Mouse (Mus musculus): ENCODE data around the gene Bclaf1. TPM values are rescaled to one million over a fixed set of nuclear protein-coding genes. Genes with fewer than 3 reads are reported as not detected.

The Bclaf1 gene
- polyA plus RNA-seq, 1 experiment from 2014 or later = 116 TPM

DNA sequence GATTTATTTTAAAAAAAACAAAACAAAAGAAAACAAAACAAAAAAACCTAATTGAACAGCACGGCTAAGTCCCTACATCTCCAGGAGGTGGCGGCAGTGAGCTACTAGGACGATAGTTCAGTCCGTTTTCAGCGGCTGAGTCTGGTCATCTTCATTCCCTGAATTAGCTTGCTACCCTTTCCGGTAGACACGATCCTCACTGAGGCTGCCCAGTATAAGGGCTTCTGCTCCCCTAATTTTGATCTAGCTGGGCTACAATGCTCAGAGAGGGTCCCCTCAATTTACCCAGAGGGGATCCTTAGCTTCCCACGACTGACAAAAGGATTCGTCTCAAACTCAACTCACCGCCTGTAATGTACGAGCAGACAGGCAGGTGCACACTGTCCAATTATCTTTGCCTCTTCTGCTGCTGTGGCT, 21.8 kb upstream of the Bclaf1 start:
- 20% methylated on average over 11 of the region's 11 CpGs for WGBS
- H3K27ac ChIP-seq = peak overlapping the region; percentile 72; the same call in 1 of the 2 replicates
- no peaks in the 10 kb centered on the region for H3K27me3 ChIP-seq (ENCODE audit: insufficient read depth, poor library complexity, severe bottlenecking)
- peak overlapping the region; percentile 45 for H3K4me3 ChIP-seq
- DNase-seq (ENCODE audit: low spot score) = peak; percentile 90
- no peaks in the 10 kb centered on the region for H3K9me3 ChIP-seq
- no peaks in the 10 kb centered on the region for H3K36me3 ChIP-seq
- peaks cover 19% of the 10 kb centered on the region for H3K4me1 ChIP-seq

- no peaks in the 10 kb centered on the region for H3K36me3 ChIP-seq
- WGBS = 74% methylated on average over 5 of the region's 5 CpGs
- H3K27ac ChIP-seq = no peak overlapping the region
- H3K4me1 ChIP-seq = peaks cover 4% of the 10 kb centered on the region
- no peaks in the 10 kb centered on the region for H3K27me3 ChIP-seq (ENCODE audit: insufficient read depth, poor library complexity, severe bottlenecking)
- no peak for DNase-seq (ENCODE audit: low spot score)
- H3K9me3 ChIP-seq = no peaks in the 10 kb centered on the region
- no peak overlapping the region for H3K4me3 ChIP-seq
Measured at GRCm38 (mm10) chr10:20295961-20296360, 16.3 kb upstream of the Bclaf1 start.

- no peak overlapping the region for H3K4me3 ChIP-seq
- no peaks in the 10 kb centered on the region for H3K9me3 ChIP-seq
- no peak for DNase-seq (ENCODE audit: low spot score)
- H3K27ac ChIP-seq = peak overlapping the region; percentile 88
- no peaks in the 10 kb centered on the region for H3K27me3 ChIP-seq (ENCODE audit: insufficient read depth, poor library complexity, severe bottlenecking)
- H3K36me3 ChIP-seq = no peaks in the 10 kb centered on the region
- WGBS = 29% methylated on average over 3 of the region's 3 CpGs
- H3K4me1 ChIP-seq = peaks cover 4% of the 10 kb centered on the region
Measured at GRCm38 (mm10) chr10:20298152-20298920, 13.9 kb upstream of the Bclaf1 start.

DNA sequence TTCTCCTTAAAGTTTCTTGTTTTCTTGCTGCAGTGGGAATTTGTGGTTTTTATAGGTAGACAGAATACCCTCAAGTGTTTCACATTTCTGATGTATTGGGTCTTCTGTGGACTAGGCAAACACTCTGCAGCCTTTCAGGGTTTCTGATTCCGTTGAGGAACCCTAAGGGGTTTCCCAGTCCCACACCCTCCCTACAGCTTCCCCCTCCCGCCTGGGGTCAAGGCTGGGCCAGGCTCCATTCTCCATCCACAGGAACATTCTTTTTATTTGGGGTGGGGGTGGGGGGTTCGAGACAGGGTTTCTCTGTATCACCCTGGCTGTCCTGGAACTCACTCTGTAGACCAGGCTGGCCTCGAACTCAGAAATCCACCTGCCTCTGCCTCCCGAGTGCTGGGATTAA, 13.2 kb upstream of the Bclaf1 start:
- Histone ChIP-seq H3K36me3 (no peaks in the 10 kb centered on the region), H3K27ac (peak overlapping the region; percentile 88), H3K27me3 (ENCODE audit: insufficient read depth, poor library complexity, severe bottlenecking) (no peaks in the 10 kb centered on the region), H3K4me3 (no peak overlapping the region), H3K9me3 (no peaks in the 10 kb centered on the region), H3K4me1 (peaks cover 4% of the 10 kb centered on the region)
- no peak for DNase-seq (ENCODE audit: low spot score)
- WGBS = 77% methylated on average over 5 of the region's 5 CpGs

DNA sequence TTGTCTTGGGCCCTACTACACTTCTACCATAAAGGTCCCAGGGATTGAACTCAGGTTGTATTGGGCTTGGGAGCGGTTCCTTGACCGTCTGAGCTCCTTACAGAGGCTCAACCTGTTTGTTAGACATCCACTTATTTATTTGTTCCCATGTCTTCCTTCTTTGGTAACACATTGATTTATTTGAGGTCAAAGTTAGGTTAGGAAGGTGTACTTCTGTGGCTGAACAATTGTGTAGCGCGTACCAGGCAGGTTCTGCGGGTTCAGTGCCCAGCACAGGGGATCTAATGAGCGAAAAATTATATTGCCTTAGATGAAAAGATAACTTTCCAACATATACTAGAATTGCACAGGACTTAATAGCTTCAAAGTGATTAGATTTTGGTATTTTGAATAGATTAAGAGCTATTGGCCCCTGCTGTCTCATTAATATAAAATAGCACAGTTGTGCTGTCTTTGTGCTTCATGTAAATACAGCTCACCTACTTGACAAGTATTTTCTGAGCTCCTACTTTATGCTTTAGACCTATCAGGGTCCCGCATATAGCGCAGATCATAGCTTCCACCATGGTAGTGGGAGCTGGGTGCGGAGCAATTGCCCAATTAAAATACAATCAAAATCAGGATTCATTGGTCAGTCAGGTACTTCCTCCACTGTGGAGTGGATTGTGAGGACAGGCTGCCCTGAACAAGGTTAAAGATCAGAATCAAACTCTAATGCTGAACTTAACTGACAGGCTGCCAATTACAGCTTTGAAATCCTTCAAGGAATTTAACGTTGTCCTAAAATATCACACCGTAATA, 1.1 kb upstream of the Bclaf1 start:
- WGBS = 50% methylated on average over 11 of the region's 11 CpGs
- Histone ChIP-seq H3K27me3 (ENCODE audit: insufficient read depth, poor library complexity, severe bottlenecking) (no peaks in the 10 kb centered on the region), H3K4me1 (peaks cover 14% of the 10 kb centered on the region), H3K9me3 (no peaks in the 10 kb centered on the region), H3K4me3 (peak overlapping the region; percentile 89), H3K27ac (peak overlapping the region; percentile 99), H3K36me3 (0 out of 2 replicates have a peak, but pooled peaks cover 5% of the 10 kb centered on the region)
- no peak for DNase-seq (ENCODE audit: low spot score)

DNA sequence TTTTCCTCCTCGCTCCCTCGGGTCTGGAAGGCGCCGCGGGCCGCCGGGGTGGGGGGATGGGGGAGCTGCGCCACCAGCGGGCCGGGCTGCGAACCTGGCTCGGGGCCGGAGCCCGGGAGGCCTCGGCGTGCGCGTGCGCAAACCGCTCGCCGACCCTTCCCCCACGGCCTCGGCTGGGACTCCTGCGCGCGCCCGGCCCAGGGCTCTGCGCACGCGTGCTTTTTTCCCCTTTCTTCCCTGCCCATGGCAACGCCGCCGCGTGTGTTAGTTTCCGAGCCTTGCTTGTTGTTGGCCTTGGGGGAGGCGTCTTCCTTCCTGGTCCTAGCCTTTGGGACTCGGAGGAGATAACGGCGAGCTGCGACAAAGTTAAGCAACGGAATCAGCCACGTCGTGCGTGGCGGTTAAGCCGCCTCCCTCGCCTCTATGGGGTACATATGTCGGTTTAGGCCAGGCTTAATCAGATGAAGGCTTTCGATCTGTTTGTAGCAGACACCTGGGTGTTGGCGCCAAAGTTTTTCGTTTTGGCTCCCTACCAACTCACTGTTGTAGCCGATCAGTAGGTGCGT, 550 bp downstream of the Bclaf1 start:
- H3K9me3 ChIP-seq = no peaks in the 10 kb centered on the region
- peaks cover 7% of the 10 kb centered on the region; the same call in 1 of the 2 replicates for H3K36me3 ChIP-seq
- H3K27ac ChIP-seq = peak overlapping the region; percentile 99
- H3K4me3 ChIP-seq = peak overlapping the region; percentile 89
- peaks cover 19% of the 10 kb centered on the region for H3K4me1 ChIP-seq
- DNase-seq (ENCODE audit: low spot score) = peak; percentile 93
- no peaks in the 10 kb centered on the region for H3K27me3 ChIP-seq (ENCODE audit: insufficient read depth, poor library complexity, severe bottlenecking)
- whole genome bisulfite sequencing = under 1% methylated on average over 54 of the region's 54 CpGs

DNA sequence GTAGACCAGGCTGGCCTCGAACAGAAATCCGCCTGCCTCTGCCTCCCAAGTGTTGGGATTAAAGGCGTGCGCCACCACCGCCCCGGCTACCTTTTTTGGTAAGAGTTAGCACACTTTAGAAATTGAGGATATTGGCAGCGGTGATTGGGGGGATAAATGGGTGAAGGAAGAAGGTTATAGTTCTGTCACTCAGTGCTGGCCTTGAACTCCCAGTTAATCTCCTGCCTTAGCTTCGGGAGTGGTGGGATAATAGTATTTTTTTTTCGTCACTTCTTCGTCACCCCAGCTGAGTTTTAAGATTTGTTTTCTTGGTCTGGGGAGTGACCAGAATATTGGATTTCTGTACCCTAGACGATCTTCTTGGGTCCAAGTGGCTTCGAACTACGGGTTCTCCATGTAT, 1.2 kb downstream of the Bclaf1 start:
- H3K4me3 ChIP-seq = peak overlapping the region; percentile 89
- peak overlapping the region; percentile 99; the same call in 1 of the 2 replicates for H3K27ac ChIP-seq
- no peak for DNase-seq (ENCODE audit: low spot score)
- peaks cover 11% of the 10 kb centered on the region for H3K36me3 ChIP-seq
- no peaks in the 10 kb centered on the region for H3K9me3 ChIP-seq
- WGBS = 36% methylated on average over 13 of the region's 13 CpGs
- H3K27me3 ChIP-seq (ENCODE audit: insufficient read depth, poor library complexity, severe bottlenecking) = no peaks in the 10 kb centered on the region
- peaks cover 19% of the 10 kb centered on the region for H3K4me1 ChIP-seq

DNA sequence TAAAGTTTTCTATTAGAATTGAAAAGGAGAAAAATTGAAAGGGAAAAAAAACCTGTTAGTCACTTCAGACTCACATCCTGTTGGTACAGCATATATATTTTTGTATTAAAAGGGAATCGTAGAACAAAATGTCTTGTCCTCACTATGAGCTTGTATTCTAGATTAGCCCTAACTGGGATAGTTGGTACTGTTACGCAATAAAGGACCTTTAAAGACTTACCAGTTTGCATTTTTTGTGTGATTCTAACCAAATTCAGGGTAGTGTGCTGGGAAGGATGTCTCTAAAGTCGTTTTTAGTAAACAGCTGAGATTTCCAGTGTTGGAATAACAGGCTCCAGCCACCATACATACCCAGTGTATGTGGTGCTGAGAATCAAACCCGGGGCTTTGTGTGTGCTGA, 1.7 kb downstream of the Bclaf1 start:
- Histone ChIP-seq H3K27ac (no peak overlapping the region), H3K4me3 (peak overlapping the region; percentile 89), H3K9me3 (no peaks in the 10 kb centered on the region), H3K4me1 (peaks cover 19% of the 10 kb centered on the region), H3K36me3 (peaks cover 16% of the 10 kb centered on the region), H3K27me3 (ENCODE audit: insufficient read depth, poor library complexity, severe bottlenecking) (no peaks in the 10 kb centered on the region)
- WGBS = 80% methylated on average over 4 of the region's 4 CpGs
- DNase-seq (ENCODE audit: low spot score) = no peak

- no peak for DNase-seq (ENCODE audit: low spot score)
- Histone ChIP-seq H3K27me3 (ENCODE audit: insufficient read depth, poor library complexity, severe bottlenecking) (no peaks in the 10 kb centered on the region), H3K4me3 (no peak overlapping the region), H3K9me3 (no peaks in the 10 kb centered on the region), H3K4me1 (peaks cover 19% of the 10 kb centered on the region), H3K27ac (no peak overlapping the region), H3K36me3 (peaks cover 22% of the 10 kb centered on the region)
- 43% methylated on average over 2 of the region's 2 CpGs for WGBS
Measured at GRCm38 (mm10) chr10:20314797-20315196, 2.5 kb downstream of the Bclaf1 start.

DNA sequence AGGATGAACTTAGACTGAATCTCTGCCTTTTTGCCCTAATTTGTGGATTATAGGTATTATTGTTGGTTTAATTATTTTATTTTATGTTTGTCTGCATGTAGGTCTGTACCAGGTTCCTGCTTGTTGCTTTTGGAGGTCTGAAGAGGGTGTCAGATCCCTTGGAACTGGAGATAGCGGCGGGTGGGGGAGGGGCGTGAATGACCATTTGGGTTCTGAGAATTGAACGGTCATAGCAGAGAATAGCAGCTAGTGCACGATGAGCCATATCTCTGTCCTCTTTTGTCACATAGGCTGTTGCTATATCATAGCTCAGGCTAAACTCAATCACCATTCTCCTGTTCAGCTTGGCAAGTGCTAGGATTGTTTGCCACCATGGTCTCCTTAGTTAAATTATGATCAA, 5.2 kb downstream of the Bclaf1 start:
- H3K27ac ChIP-seq = no peak overlapping the region
- 39% methylated on average over 5 of the region's 5 CpGs for WGBS
- H3K36me3 ChIP-seq = peaks cover 43% of the 10 kb centered on the region
- H3K9me3 ChIP-seq = no peaks in the 10 kb centered on the region
- no peaks in the 10 kb centered on the region for H3K27me3 ChIP-seq (ENCODE audit: insufficient read depth, poor library complexity, severe bottlenecking)
- H3K4me3 ChIP-seq = no peak overlapping the region
- peak; percentile 86 for DNase-seq (ENCODE audit: low spot score)
- H3K4me1 ChIP-seq = peaks cover 10% of the 10 kb centered on the region; the same call in 1 of the 2 replicates

DNA sequence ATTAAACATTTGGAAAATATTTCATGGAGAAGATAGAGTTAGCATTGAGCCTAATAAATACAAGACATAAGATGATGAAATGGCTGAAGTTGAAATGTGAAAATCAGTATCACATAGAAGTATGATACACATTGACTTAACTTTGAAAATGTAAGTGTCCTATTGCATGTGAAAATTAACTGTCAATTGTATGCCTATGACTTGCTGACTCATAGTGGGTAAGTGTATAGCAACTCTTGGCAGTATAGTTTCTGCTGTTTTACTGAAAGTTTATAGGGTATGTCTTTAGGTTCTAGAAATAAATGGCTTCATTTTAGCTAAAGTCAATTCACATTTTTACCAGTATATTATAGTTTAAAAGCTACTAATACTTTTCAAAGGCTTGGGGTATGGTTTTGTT, 14.0 kb downstream of the Bclaf1 start:
- H3K4me1 ChIP-seq = no peaks in the 10 kb centered on the region
- H3K27ac ChIP-seq = no peak overlapping the region
- H3K9me3 ChIP-seq = no peaks in the 10 kb centered on the region
- H3K36me3 ChIP-seq = peaks cover 95% of the 10 kb centered on the region
- no peak overlapping the region for H3K4me3 ChIP-seq
- no peaks in the 10 kb centered on the region for H3K27me3 ChIP-seq (ENCODE audit: insufficient read depth, poor library complexity, severe bottlenecking)
- DNase-seq (ENCODE audit: low spot score) = no peak

DNA sequence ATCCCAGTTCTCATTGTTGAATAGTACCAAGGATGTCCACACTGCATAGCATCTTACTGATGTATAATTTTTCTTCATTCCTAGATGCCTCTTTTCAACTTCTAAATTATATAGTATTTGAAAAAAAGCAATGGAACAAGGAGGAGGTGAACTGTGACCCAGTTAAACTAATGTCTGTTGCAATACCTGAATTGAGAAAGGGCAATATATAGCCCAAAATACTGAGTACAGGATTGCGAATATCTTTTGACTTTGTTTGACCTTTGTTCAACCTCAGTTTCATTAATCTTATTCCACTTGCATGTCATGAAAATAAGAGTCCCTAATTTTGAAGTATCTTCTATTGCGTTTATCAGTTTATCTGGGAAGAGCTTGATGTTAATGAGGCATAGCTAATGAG, 19.0 kb downstream of the Bclaf1 start:
- no peaks in the 10 kb centered on the region for H3K9me3 ChIP-seq

GRCm38 (mm10) chr10:20337872-20338271, 25.6 kb downstream of the Bclaf1 start:
- H3K4me3 ChIP-seq = no peak overlapping the region
- H3K27ac ChIP-seq = no peak overlapping the region
- no peaks in the 10 kb centered on the region for H3K27me3 ChIP-seq (ENCODE audit: insufficient read depth, poor library complexity, severe bottlenecking)
- WGBS = 90% methylated on average over 7 of the region's 7 CpGs
- no peaks in the 10 kb centered on the region for H3K4me1 ChIP-seq
- no peak for DNase-seq (ENCODE audit: low spot score)
- H3K36me3 ChIP-seq = peaks cover 92% of the 10 kb centered on the region
- H3K9me3 ChIP-seq = no peaks in the 10 kb centered on the region

More for the DNA sequence above, 19.0 kb downstream of the Bclaf1 start:
- H3K27me3 ChIP-seq (ENCODE audit: insufficient read depth, poor library complexity, severe bottlenecking) = no peaks in the 10 kb centered on the region
- H3K27ac ChIP-seq = no peak overlapping the region
- no peak overlapping the region for H3K4me3 ChIP-seq
- peaks cover 98% of the 10 kb centered on the region for H3K36me3 ChIP-seq
- no peaks in the 10 kb centered on the region for H3K4me1 ChIP-seq
- no peak for DNase-seq (ENCODE audit: low spot score)
- WGBS = 97% methylated on average over 2 of the region's 2 CpGs
